Mouse (Mus musculus): ENCODE measurements around the gene Astn2.
A peak's percentile ranks its signal among the peaks of the same experiment; 100 is the strongest.

DNA sequence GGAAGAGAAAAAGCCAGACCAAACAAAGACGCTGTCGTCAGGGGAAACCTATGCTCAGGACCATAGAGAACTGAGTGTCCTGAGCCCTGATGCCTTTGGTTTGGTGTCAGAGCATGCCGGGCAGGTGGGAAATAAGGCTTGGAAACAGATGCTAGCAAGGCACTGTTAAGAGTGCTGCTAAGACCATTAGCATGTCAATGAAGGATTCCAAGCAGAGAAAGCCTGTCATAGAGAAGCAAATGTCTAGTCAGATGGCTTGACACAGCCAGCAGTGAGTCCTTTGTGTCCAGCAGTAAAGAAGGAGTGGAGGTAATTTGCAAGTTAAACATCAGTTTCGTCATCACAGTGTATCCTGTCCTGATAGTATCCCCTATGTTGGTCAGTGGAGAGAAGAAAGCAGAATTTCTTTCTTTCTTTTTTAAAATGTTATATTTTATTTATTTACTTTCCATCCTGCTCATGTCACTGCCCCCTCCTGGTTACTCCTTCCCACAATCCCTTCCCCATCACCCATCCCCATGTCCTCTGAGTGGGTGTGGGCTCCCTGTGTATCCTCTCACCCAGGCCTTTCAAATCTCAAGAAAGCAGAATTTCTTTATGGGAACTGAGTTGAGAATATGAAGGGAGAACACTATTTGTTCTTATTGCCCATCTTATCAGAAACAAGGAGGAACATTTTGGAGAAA lies 73.7 kb downstream of the Astn2 start:
- TF ChIP-seq CTCF (conservative IDR thresholded peaks at IDR 0.05; ENCODE audit: low read length): no peak
- TF ChIP-seq POU5F1 (IDR thresholded peaks at IDR 0.05; ENCODE audit: borderline replicate concordance, low read length): peak; percentile 76; the same call in 1 of the 2 replicates
- peak; percentile 92 for TF ChIP-seq NANOG (IDR thresholded peaks at IDR 0.05; ENCODE audit: borderline replicate concordance, low read length)

All from E14TG2a.4 (cell line).